Mouse (Mus musculus): ENCODE measurements around the gene Map3k21. TPM values are rescaled to one million over a fixed set of nuclear protein-coding genes. Genes with fewer than 3 reads are reported as not detected.

Map3k21 gene
- polyA plus RNA-seq, 1 experiment from 2014 or later = 5.8 TPM

- no peaks in the 10 kb centered on the region for H3K9me3 ChIP-seq (ENCODE audit: control insufficient read depth, low read length)
- 0 out of 2 replicates have a peak overlapping the region, but pooled peaks have one; percentile 19 for H3K9ac ChIP-seq (ENCODE audit: low read depth, low read length)
- H3K27ac ChIP-seq (ENCODE audit: low read depth, low read length) = peak overlapping the region; percentile 53; the same call in 1 of the 2 replicates
- WGBS = 5% methylated on average over 30 of the region's 30 CpGs
- no peaks in the 10 kb centered on the region for H3K36me3 ChIP-seq (ENCODE audit: control insufficient read depth, insufficient read depth, low read length)
- 0 out of 2 replicates have a peak, but pooled peaks cover 9% of the 10 kb centered on the region for H3K4me1 ChIP-seq (ENCODE audit: control insufficient read depth, insufficient read depth, low read length)
- H3K4me2 ChIP-seq (replicated peaks; ENCODE audit: low read depth, low read length) = peak overlapping the region; percentile 98
- peaks cover 33% of the 10 kb centered on the region for H3K27me3 ChIP-seq (ENCODE audit: control insufficient read depth, insufficient read depth, low read length)
- ATAC-seq (ENCODE audit: low FRiP score, low TSS enrichment) = peak; percentile 88
- H3K4me3 ChIP-seq (ENCODE audit: low read length) = peak overlapping the region; percentile 66
Observed at GRCm38 (mm10) chr8:125909661-125910364, 437 bp upstream of the Map3k21 start.

- Histone ChIP-seq H3K9me3 (ENCODE audit: control insufficient read depth, low read length) (no peaks in the 10 kb centered on the region), H3K4me3 (ENCODE audit: low read length) (peak overlapping the region; percentile 66), H3K4me2 (replicated peaks; ENCODE audit: low read depth, low read length) (peak overlapping the region; percentile 98), H3K27me3 (ENCODE audit: control insufficient read depth, insufficient read depth, low read length) (peaks cover 33% of the 10 kb centered on the region), H3K9ac (ENCODE audit: low read depth, low read length) (peak overlapping the region; percentile 74), H3K36me3 (ENCODE audit: control insufficient read depth, insufficient read depth, low read length) (no peaks in the 10 kb centered on the region), H3K27ac (ENCODE audit: low read depth, low read length) (peak overlapping the region; percentile 53; the same call in 1 of the 2 replicates), H3K4me1 (ENCODE audit: control insufficient read depth, insufficient read depth, low read length) (0 out of 2 replicates have a peak, but pooled peaks cover 9% of the 10 kb centered on the region)
- WGBS = 3% methylated on average over 30 of the region's 31 CpGs
- peak; percentile 12; the same call in 1 of the 2 replicates for ATAC-seq (ENCODE audit: low FRiP score, low TSS enrichment)
Observed at GRCm38 (mm10) chr8:125911229-125911580, 955 bp downstream of the Map3k21 start.

GRCm38 (mm10) chr8:125913206-125913605 is 3.0 kb downstream of the Map3k21 start:
- no peak overlapping the region for H3K9ac ChIP-seq (ENCODE audit: low read depth, low read length)
- H3K4me2 ChIP-seq (replicated peaks; ENCODE audit: low read depth, low read length) = peak overlapping the region; percentile 98; the same call in 1 of the 2 replicates
- H3K36me3 ChIP-seq (ENCODE audit: control insufficient read depth, insufficient read depth, low read length) = no peaks in the 10 kb centered on the region
- 0 out of 2 replicates have a peak, but pooled peaks cover 17% of the 10 kb centered on the region for H3K4me1 ChIP-seq (ENCODE audit: control insufficient read depth, insufficient read depth, low read length)
- no peaks in the 10 kb centered on the region for H3K9me3 ChIP-seq (ENCODE audit: control insufficient read depth, low read length)
- no peak for ATAC-seq (ENCODE audit: low FRiP score, low TSS enrichment)
- peaks cover 33% of the 10 kb centered on the region for H3K27me3 ChIP-seq (ENCODE audit: control insufficient read depth, insufficient read depth, low read length)
- no peak overlapping the region for H3K4me3 ChIP-seq (ENCODE audit: low read length)
- no peak overlapping the region for H3K27ac ChIP-seq (ENCODE audit: low read depth, low read length)
- WGBS = 83% methylated on average over 4 of the region's 4 CpGs

- WGBS = 61% methylated on average over 9 of the region's 9 CpGs
- peaks cover 31% of the 10 kb centered on the region for H3K27me3 ChIP-seq (ENCODE audit: control insufficient read depth, insufficient read depth, low read length)
- no peak for ATAC-seq (ENCODE audit: low FRiP score, low TSS enrichment)
- H3K36me3 ChIP-seq (ENCODE audit: control insufficient read depth, insufficient read depth, low read length) = no peaks in the 10 kb centered on the region
- no peak overlapping the region for H3K4me2 ChIP-seq (replicated peaks; ENCODE audit: low read depth, low read length)
- H3K9ac ChIP-seq (ENCODE audit: low read depth, low read length) = no peak overlapping the region
- 0 out of 2 replicates have a peak, but pooled peaks cover 20% of the 10 kb centered on the region for H3K4me1 ChIP-seq (ENCODE audit: control insufficient read depth, insufficient read depth, low read length)
- H3K27ac ChIP-seq (ENCODE audit: low read depth, low read length) = no peak overlapping the region
- no peak overlapping the region for H3K4me3 ChIP-seq (ENCODE audit: low read length)
- H3K9me3 ChIP-seq (ENCODE audit: control insufficient read depth, low read length) = no peaks in the 10 kb centered on the region
Observed at GRCm38 (mm10) chr8:125914386-125914785, 4.1 kb downstream of the Map3k21 start.

- Histone ChIP-seq H3K9ac (ENCODE audit: low read depth, low read length) (no peak overlapping the region), H3K4me3 (ENCODE audit: low read length) (no peak overlapping the region), H3K27ac (ENCODE audit: low read depth, low read length) (no peak overlapping the region), H3K4me1 (ENCODE audit: control insufficient read depth, insufficient read depth, low read length) (peaks cover 20% of the 10 kb centered on the region), H3K4me2 (replicated peaks; ENCODE audit: low read depth, low read length) (no peak overlapping the region), H3K27me3 (ENCODE audit: control insufficient read depth, insufficient read depth, low read length) (peaks cover 6% of the 10 kb centered on the region; the same call in 1 of the 2 replicates), H3K9me3 (ENCODE audit: control insufficient read depth, low read length) (no peaks in the 10 kb centered on the region), H3K36me3 (ENCODE audit: control insufficient read depth, insufficient read depth, low read length) (no peaks in the 10 kb centered on the region)
- WGBS = 45% methylated on average over 10 of the region's 10 CpGs
- ATAC-seq (ENCODE audit: low FRiP score, low TSS enrichment) = no peak
Observed at GRCm38 (mm10) chr8:125917013-125917412, 6.8 kb downstream of the Map3k21 start.

- ATAC-seq (ENCODE audit: low FRiP score, low TSS enrichment) = no peak
- Histone ChIP-seq H3K9me3 (ENCODE audit: control insufficient read depth, low read length) (no peaks in the 10 kb centered on the region), H3K4me1 (ENCODE audit: control insufficient read depth, insufficient read depth, low read length) (peaks cover 20% of the 10 kb centered on the region), H3K27ac (ENCODE audit: low read depth, low read length) (peak overlapping the region; percentile 72), H3K4me3 (ENCODE audit: low read length) (no peak overlapping the region), H3K4me2 (replicated peaks; ENCODE audit: low read depth, low read length) (no peak overlapping the region), H3K27me3 (ENCODE audit: control insufficient read depth, insufficient read depth, low read length) (no peaks in the 10 kb centered on the region), H3K36me3 (ENCODE audit: control insufficient read depth, insufficient read depth, low read length) (no peaks in the 10 kb centered on the region), H3K9ac (ENCODE audit: low read depth, low read length) (no peak overlapping the region)
- WGBS = 44% methylated on average over 2 of the region's 2 CpGs
Observed at GRCm38 (mm10) chr8:125918719-125919118, 8.5 kb downstream of the Map3k21 start.

GRCm38 (mm10) chr8:125919560-125919959 is 9.3 kb downstream of the Map3k21 start:
- no peaks in the 10 kb centered on the region for H3K9me3 ChIP-seq (ENCODE audit: control insufficient read depth, low read length)
- H3K4me1 ChIP-seq (ENCODE audit: control insufficient read depth, insufficient read depth, low read length) = peaks cover 20% of the 10 kb centered on the region
- WGBS = 43% methylated on average over 8 of the region's 8 CpGs
- ATAC-seq (ENCODE audit: low FRiP score, low TSS enrichment) = 0 out of 2 replicates have a peak, but pooled peaks have one; percentile 49
- no peaks in the 10 kb centered on the region for H3K36me3 ChIP-seq (ENCODE audit: control insufficient read depth, insufficient read depth, low read length)
- H3K4me3 ChIP-seq (ENCODE audit: low read length) = no peak overlapping the region
- no peak overlapping the region for H3K9ac ChIP-seq (ENCODE audit: low read depth, low read length)
- peak overlapping the region; percentile 72 for H3K27ac ChIP-seq (ENCODE audit: low read depth, low read length)
- H3K27me3 ChIP-seq (ENCODE audit: control insufficient read depth, insufficient read depth, low read length) = no peaks in the 10 kb centered on the region
- H3K4me2 ChIP-seq (replicated peaks; ENCODE audit: low read depth, low read length) = no peak overlapping the region

GRCm38 (mm10) chr8:125920281-125920680 is 10.0 kb downstream of the Map3k21 start:
- peak overlapping the region; percentile 77 for H3K27ac ChIP-seq (ENCODE audit: low read depth, low read length)
- H3K4me1 ChIP-seq (ENCODE audit: control insufficient read depth, insufficient read depth, low read length) = peaks cover 20% of the 10 kb centered on the region
- H3K36me3 ChIP-seq (ENCODE audit: control insufficient read depth, insufficient read depth, low read length) = no peaks in the 10 kb centered on the region
- H3K9me3 ChIP-seq (ENCODE audit: control insufficient read depth, low read length) = no peaks in the 10 kb centered on the region
- H3K4me3 ChIP-seq (ENCODE audit: low read length) = no peak overlapping the region
- 0 out of 2 replicates have a peak, but pooled peaks have one; percentile 7 for ATAC-seq (ENCODE audit: low FRiP score, low TSS enrichment)
- no peak overlapping the region for H3K9ac ChIP-seq (ENCODE audit: low read depth, low read length)
- H3K4me2 ChIP-seq (replicated peaks; ENCODE audit: low read depth, low read length) = no peak overlapping the region
- H3K27me3 ChIP-seq (ENCODE audit: control insufficient read depth, insufficient read depth, low read length) = no peaks in the 10 kb centered on the region
- 77% methylated on average over 10 of the region's 10 CpGs for WGBS

- H3K4me1 ChIP-seq (ENCODE audit: control insufficient read depth, insufficient read depth, low read length) = peaks cover 20% of the 10 kb centered on the region
- H3K27ac ChIP-seq (ENCODE audit: low read depth, low read length) = peak overlapping the region; percentile 77
- no peaks in the 10 kb centered on the region for H3K27me3 ChIP-seq (ENCODE audit: control insufficient read depth, insufficient read depth, low read length)
- no peaks in the 10 kb centered on the region for H3K9me3 ChIP-seq (ENCODE audit: control insufficient read depth, low read length)
- 44% methylated on average over 9 of the region's 9 CpGs for WGBS
- ATAC-seq (ENCODE audit: low FRiP score, low TSS enrichment) = no peak
- H3K9ac ChIP-seq (ENCODE audit: low read depth, low read length) = no peak overlapping the region
- H3K36me3 ChIP-seq (ENCODE audit: control insufficient read depth, insufficient read depth, low read length) = no peaks in the 10 kb centered on the region
- H3K4me3 ChIP-seq (ENCODE audit: low read length) = no peak overlapping the region
- no peak overlapping the region for H3K4me2 ChIP-seq (replicated peaks; ENCODE audit: low read depth, low read length)
Observed at GRCm38 (mm10) chr8:125920761-125921160, 10.5 kb downstream of the Map3k21 start.
